Mouse (Mus musculus) common myeloid progenitor, adult 5-6 weeks (primary cell): ENCODE measurements around the gene Abcg8. TPM values are rescaled to one million over a fixed set of nuclear protein-coding genes. Genes with fewer than 3 reads are reported as not detected.
A peak's percentile ranks its signal among the peaks of the same experiment; 100 is the strongest.

ENCODE experiments used
- ATAC-seq: replicated peaks from 2 replicates; pipeline ENCODE4 v1.8.0; 2016; ENCODE audit warnings: low read depth, mild to moderate bottlenecking, moderate TSS enrichment, inconsistent platforms; ENCODE audit not compliant: poor library complexity, severe bottlenecking
- total RNA-seq: library from RNA; stranded (forward); fragments of 200-1000, 187-1606 nt; gene quantifications from 2 replicates; pipeline ENCODE4 v1.2.3, GENCODE M21; 2017

Abcg8 gene
- total RNA-seq, 1 experiment from 2014 or later, result not detected

DNA sequence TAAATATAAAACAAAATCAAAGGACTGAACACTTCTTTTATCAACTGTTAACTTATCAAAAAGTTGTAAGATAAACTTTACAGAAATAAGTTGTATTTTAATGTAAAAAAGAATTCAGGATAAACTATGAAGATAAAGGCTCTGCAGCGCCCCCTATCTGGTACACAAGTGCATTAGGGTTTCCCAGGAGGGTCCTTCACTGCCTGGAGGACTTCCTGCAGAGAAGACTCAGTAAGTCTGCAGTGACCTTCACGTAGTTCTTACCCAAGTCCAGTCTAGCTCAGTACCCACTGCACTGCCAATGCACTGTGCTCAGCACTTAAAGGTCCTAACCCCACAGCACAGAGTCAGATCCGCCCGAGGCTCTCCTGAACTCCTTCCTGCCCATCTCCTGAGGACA, 31.3 kb downstream of the Abcg8 start:
- ATAC-seq, result no peak

DNA sequence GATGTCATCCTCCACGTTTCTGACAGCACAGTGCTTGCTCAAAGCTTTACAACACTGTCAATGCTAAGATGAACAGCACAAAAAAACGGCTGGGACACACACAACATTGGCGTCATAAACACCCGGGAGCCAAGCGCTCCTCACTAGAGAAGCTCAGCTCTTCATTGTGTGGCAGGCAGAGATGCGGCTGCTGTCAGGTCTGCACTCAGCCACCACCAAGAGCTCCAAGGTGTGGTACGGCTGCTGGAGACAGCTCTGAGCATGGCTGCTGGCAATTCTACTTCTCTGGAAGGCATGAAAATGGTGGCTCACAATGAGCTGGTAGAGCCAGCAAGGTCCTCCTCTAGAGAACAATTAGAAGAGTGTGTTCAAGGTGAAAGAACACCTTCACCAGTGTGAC, 32.7 kb downstream of the Abcg8 start:
- no peak for ATAC-seq

DNA sequence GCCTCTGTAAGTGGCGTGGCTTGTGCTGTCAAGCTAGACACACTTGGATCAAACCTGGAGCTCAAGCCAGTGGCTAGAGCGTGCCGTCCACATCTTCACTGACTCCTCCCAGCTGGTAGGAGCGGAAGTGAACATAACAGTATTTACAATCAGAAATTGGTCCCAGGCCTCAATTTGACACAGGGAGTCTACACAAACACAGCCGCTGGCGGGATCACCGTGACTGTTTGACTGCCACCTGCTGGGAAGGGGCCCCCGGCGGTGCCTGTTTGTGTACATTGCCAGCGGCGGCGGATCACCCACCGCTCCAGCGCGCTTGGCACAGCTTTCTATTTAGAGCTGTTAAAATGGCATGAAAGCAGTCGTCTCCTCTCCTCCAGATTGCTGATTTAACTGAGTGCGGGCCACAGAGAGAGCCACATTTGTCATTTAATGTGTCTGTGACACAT, 33.3 kb downstream of the Abcg8 start:
- ATAC-seq, result no peak

DNA sequence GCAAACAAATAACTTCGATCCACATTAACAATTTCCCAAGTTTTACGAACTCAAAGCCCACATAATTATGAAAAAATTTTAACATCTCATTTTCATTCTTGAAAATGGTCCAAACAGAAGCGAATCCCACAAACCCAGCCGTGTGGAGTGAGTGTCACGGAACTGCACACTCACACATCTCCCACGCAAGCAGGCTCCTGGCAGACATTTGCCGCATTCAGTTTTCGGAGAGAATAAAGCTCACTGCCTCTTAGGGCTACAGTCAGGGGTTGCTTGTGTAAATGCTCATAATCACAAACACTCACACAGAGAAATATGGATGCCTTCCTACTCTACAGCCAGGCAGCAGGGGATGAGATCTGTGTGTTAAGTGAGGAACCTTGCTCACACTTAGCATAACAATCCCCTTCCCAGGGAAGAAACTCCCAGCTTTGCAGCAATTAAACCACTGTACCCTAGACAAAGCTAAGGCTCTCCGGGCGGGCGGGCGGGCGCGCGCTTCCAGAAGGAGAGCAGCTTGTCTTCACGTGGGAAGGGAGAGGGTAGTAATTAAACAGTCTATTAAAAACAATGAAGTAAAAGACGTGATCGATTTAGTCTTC, 37.6 kb downstream of the Abcg8 start:
- no peak for ATAC-seq

DNA sequence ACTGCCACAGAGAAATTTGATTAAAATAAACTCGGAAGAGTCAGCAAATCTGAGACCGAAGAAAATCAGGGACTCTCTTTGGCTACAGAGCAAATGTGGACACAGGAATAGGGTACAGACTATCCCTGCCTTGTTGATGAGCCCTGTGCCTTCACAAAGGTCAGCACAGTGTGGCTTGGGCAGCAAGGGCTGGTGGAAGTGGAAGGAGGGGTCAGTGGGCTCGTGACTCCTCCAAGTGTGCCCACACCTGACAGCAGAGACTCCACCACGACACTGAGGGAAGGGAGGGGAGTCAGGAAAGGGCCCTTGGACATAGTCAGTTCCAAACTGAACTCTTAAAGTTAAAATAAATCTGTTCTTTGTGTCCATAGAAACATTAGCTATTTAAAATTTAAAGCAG, 38.8 kb downstream of the Abcg8 start:
- ATAC-seq, result no peak

DNA sequence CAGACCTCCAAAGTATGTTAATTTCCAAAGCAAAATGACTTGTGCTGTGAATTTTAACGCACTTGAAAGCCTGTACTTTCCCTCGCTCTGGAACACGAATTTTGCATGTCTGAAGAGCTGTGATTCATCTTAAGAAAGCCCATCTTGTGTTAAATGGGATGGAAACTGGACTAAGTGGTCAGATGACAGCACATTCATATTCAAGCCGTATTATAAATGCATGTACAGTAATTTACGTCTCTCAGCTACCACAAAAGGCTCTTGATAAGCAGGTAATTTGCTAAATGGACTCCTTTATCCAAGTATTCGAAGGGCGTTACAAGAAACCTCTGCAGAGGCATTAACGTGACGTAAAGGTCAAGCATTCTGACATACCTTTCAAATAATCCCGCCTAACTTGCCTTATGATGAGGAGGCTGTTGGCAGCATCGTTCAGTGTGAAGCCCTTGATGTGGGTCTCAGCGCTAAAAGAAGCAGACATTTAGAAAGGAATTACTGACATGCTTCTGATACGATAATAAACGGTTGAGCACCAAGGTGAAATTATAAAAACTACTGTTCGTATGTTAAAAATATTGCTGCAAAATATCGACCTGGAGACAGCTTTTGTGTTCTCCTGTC, 40.3 kb downstream of the Abcg8 start:
- ATAC-seq, result no peak

DNA sequence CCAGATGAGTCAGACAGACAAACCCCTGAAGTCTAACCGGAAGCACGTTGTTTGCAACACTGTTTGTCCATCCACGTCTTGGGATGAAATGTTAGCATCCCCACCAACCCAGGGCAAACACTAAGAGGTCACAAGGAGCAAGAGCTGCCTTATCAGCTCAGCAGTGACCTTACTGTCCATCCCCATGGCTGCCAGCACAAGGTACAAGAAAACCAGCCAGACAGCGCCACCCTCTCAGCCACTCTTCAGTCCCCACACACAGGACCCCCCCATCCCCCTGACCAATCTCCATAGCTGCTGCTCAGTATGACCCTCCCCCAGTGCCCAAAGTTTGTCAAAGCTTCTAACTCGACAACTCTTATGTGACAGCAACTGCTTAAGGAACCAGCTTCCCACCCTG, 41.3 kb downstream of the Abcg8 start:
- ATAC-seq, result no peak

DNA sequence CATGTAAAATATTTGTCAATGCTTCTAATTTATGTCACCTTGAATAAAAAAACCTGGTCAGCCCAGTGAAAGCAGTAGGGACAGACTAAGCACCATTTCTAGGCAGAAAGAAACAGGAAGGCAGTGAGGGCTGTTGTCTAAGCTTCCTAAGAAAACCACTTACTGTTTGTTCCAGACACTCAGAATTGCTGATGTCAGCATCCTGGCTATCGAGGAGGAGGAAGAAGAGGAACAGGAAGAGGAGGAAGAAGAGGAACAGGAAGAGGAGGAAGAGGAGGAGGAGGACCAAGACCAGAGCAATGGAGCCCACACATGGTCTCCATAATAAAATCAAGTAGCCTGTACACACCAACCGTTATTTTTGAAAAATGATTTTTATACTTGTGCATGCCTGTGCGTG, 43.0 kb downstream of the Abcg8 start:
- no peak for ATAC-seq

DNA sequence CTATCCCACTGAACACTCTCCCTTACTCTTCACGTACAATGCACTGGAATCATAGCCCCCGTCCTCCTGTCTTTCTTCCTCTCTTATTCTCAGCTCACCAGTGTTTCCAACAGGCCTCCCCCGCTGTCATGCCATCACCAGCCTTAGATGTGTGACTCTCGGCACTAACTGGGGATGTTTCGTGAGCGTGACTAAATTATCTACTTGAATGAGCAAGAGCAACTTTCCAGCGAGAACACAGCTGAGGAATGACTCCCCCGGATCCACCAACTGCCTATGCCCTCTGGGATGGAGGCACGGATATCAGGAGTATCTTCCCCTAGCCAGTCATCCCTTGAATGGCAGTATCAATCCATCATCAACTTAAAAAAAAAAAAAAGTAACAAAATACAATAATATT, 47.9 kb downstream of the Abcg8 start:
- ATAC-seq, result no peak

DNA sequence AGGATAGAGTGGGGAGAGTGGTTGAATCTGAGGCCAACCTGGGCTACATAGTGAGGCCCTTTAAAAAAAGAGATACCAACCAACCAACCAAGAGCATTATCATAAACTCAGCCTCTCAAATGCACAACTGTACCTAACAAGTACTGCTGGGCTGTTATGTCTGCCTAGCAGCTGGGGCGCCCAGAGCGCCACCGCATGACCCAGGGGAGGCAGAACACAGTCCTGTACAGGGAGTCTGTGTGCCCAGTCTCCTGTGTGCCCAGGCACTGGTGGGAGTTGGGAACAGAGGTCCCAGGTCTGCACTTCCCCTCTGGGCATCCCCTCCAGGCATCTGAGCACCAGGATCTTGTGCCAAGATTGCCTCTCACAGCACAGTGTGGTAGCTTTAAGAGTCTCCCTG, 49.1 kb downstream of the Abcg8 start:
- ATAC-seq, result no peak

DNA sequence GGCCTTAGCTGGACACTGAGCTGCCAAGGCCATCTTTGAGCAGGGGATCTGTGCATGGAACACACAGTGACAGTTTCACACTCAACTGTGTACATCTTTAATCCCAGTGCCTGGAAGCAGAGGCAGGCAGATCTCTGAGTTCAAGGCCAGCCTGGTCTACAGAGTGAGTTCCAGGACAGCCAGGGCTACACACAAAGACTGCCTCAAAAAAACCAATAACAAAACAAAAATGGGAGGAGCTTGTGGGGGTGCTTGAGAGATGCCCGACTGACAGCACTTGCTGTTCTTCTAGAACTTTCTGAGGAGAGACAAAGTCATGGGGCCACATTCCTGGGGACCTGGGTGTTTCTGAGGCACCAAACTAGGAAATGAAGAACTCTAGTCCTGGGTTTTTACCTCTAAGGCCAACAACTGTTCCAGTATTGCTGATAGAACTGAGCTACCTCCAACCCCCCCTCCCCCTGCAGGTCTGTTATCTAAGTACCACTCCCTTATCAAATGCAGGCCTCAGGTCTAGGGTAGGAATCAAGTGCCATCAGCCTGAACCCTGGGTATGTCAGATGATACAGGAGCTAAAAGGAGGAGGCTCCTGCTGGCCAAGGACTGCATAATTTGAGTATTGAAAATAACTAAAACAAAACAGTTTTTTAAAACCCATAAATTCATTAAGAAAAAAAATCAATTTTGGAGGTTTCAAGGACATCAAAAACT, 52.3 kb downstream of the Abcg8 start:
- peak; percentile 54; the same call in 1 of the 2 replicates for ATAC-seq

DNA sequence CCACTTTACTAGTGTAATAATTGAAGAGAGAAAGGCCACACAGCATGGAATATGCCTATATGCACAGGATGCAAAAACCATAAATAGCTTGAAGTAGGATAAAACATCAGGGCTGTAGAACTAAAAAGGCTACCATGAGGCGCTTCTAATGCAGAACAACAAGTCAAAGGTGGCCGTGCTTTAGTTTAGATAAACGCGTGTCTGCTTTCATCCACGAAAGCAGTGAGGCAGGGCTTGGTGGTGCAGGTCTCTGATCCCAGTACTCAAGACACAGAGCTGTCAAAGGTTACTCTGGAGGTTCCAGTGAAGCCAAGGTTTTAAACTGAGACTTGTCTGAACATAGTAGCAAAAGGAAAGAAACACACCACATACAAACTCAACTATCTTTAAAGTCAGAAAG, 53.0 kb downstream of the Abcg8 start:
- no peak for ATAC-seq

DNA sequence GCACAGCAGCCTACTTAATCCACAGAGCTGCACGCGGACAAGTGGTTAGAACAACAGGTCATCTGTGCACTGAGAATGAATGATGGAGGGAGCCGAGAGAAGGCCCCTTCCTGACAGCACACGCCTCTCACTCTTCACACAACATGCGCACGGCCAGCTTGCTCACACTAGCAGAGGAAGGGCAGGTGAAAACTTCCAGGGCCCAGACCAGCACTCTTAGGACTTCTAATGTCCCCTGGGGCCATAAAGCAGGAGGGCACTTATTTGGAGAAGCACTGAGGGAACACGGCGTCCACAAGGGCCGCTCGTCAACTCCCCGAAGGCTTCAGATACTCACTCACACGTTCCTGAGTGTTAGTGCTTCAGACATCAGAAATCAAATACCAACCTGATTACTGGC, 55.3 kb downstream of the Abcg8 start:
- no peak for ATAC-seq

DNA sequence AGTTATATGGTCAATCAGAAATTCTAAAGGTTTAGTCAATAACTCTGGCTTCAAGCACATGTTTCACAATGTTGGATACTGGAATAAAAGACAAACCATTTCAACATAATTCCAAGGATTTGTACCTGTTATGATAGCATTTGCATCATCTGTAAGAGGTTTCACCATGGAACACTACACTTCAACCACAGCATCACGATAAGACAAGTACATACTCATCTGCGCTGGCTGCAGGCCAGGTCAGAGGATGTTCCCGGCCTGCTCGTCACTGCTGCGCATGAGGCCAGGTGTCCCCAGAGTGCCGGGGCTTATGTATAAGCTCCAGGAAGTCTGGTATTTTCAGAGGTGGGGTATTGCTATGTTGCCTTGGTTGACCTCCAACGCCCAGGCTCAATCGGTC, 56.5 kb downstream of the Abcg8 start:
- no peak; the same call in 1 of the 2 replicates for ATAC-seq

DNA sequence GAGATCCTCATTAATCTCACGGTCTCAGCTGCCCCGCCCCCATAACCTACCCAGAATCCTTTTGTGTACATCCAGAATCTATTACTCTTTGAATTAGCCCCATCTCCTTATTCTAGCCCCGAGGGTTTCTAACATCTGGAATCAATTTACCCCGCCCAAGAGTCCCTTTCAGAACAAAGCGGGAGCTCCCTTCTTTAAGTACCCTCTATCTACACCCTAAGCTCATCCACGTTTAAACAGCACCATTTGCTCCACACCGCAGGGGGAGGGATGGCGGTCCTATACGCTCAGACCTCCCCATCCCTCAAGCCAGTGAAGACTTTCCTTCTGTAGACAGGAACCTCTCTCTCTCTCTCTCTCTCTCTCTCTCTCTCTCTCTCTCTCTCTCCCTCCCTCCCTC, 60.6 kb downstream of the Abcg8 start:
- ATAC-seq, result no peak

DNA sequence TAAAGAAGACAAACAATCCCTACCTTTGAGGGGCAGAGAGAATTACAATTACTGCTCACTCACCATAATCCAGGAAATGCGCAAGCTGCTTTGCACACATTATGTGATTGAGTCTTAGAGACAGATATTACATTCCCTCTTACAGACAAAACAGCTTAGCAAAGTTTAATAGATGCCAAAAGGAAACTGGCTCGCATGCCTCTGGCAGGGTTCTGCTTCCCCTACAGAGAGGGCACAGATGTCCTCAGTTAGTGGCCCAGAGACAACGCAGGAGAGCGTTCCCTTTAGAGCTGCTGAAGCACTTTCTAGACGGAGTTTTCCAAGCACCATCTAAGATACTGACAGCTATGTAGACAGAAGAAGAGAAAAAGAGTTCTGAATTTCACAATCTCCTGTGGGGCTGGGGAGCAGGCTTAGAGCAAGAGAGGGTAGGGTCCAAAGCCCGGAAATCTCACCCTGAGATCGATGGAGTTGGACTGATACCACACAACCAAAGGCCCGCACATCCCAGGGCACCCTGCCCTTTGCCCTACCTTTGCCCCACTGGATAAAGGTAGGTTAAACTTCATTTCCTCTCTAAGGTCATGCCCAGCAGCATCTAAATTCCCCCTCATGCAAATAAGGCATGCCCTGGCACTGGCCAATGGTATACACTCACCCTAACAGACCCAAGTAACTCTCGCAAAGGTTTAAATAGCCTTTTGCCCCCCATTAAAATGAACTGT, 62.1 kb downstream of the Abcg8 start:
- ATAC-seq, result no peak

DNA sequence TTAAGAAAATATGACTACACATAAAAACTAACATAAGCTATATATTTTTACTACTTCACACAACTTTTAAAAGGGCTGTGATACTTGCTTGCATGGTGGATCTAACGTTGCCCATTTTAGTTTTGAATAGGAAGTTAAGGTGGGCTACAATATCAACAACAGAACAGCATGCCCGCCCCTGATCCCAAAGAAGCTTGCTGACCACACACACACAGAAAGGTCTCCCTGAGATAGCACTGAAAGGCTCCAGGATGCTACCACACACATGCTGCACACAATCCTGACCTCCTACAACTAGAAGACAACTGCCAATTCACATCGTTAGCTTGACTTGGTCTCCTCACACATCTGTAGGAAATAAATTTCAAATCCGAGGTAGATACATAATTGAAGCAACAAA, 68.2 kb downstream of the Abcg8 start:
- ATAC-seq, result no peak

DNA sequence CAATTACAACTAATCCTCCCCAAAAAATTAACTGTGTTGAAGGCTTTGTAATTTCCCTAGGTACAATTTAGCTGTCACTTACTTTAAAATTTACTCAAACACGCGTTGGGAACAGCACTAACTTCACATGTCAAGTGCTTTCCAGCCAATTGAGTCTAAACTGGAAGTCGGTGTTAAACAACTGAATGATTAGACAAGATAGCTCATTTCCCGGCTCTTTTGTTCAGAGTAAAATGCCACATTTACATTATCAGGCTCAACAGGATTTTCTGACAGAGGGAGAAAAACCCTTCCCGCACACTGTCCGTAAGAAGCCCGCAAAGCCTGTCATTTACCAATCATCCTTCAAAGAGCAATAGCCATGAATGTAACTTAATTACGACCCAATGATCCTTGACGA, 68.9 kb downstream of the Abcg8 start:
- ATAC-seq, result no peak

DNA sequence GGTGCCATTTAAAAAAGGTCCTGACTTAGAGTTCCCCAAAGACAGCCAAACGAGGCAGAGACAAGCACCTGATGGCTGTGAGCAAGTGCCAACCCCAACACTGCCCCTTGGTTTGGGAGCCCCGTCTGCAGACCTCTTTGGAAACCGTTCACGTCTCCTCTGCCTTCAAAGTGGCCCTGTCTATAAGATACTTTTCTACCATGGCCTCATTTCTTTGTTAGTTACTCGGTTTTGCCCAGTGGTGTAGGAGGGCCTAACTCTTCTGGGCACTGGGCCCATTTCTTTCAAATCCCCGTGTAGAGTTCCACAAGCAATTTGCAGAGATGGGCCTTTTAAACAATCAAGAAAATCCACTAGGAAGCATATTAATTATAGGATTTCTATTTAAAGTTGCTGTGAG, 71.1 kb downstream of the Abcg8 start:
- no peak for ATAC-seq

DNA sequence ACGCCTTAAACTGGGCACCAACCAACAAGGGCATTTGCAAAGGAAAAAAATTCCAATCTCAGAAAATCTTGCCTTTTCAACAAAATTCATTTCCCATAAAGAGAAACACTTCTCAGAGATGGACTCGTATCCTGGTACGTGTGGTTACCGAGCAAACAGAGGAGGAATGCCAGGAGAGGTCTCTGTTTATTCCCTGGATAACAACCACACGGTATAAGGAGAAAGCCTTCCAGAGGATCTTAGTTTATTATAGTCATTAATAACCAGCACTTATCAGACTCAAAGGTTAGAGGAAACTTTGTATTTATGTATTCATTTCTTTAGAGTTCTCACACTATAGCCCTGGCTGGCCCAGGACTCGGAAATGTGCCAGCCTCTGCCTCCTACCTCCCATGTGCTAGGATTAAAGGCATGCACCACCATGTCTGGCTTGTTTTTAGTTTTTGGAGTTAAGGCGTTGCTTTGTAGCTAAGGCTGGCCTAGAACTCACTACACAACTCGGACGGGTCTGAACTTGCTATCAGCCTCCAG, 72.1 kb downstream of the Abcg8 start:
- ATAC-seq, result no peak

DNA sequence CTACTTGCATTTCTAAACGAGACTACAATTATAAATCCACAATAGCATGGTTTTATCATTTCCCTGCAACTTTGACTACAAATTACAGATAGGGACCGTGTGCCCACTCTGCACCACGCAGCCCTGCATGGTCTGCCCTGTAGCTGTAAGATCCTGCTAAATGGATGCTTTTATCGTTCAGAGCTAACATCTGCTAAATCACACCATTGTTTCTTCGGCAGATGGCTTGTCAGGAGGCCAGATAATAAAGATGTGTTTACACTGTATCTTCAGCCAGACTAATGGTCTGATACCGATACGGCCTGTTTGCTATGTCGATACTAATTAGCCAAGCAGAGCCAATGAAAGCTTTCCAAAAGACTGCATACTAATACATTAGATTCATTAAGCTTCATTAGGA, 73.2 kb downstream of the Abcg8 start:
- ATAC-seq, result no peak
